Mouse (Mus musculus) CH12.LX (cell line): ENCODE results near the gene Fosl1. TPM values are rescaled to one million over a fixed set of nuclear protein-coding genes. Genes with fewer than 3 reads are reported as not detected.
A peak's percentile ranks its signal among the peaks of the same experiment; 100 is the strongest.
"Not testable (repeated sequence)": the region's sequence is repeated elsewhere in the genome, so short reads cannot be mapped to it uniquely, and the experiment has no call there.

Source experiments
- DNase-seq: peaks from one replicate; pipeline ENCODE4 v3.0.0-alpha.2; 2013; ENCODE audit errors: extremely low read depth
- H3K27ac ChIP-seq: 2 replicates; pipeline ENCODE4 v1.5.1; 2012; ENCODE audit warnings: low read depth, mild to moderate bottlenecking, control low read depth, moderate library complexity; ENCODE audit not compliant: insufficient read depth
- H3K27me3 ChIP-seq: replicated peaks from 2 replicates; pipeline ENCODE3; 2012; ENCODE audit warnings: inconsistent platforms
- H3K36me3 ChIP-seq, 2 experiments: replicated peaks in 1 of 2; 2 replicates each; pipeline versions ENCODE3 to v1.6.1; 2012; ENCODE audit warnings: inconsistent platforms in 1 of 2, low read length in 1 of 2, mild to moderate bottlenecking in 1 of 2, mixed read lengths in 1 of 2, moderate library complexity in 1 of 2; ENCODE audit not compliant: control insufficient read depth in 1 of 2, insufficient read depth in 1 of 2
- H3K4me1 ChIP-seq, 2 experiments: 2 replicates each; pipeline ENCODE4 v1.6.1; 2012; ENCODE audit warnings: inconsistent platforms in 1 of 2, moderate library complexity in 1 of 2; ENCODE audit not compliant: insufficient read depth in 2 of 2, control insufficient read depth in 1 of 2
- H3K4me2 ChIP-seq: 2 replicates; pipeline ENCODE4 v1.6.1; 2012; ENCODE audit warnings: low read depth, mild to moderate bottlenecking, control low read depth; ENCODE audit not compliant: poor library complexity, insufficient read depth, severe bottlenecking
- H3K4me3 ChIP-seq, 3 experiments: fragments of 150-350 bp in 1 of 3; sonication (generic) in 1 of 3; replicated peaks in 1 of 3; 2 replicates each; pipeline versions ENCODE3 to v1.5.1; 2011 to 2012; ENCODE audit warnings: low read depth in 2 of 3, low read length in 2 of 3, mild to moderate bottlenecking in 2 of 3, moderate library complexity in 2 of 3, control low read depth in 1 of 3, improper control_type of control experiment in 1 of 3, inconsistent platforms in 1 of 3, mixed read lengths in 1 of 3; ENCODE audit not compliant: poor library complexity in 1 of 3
- H3K79me2 ChIP-seq: replicated peaks from 2 replicates; pipeline ENCODE4 v1.6.1; 2012; ENCODE audit warnings: mild to moderate bottlenecking, moderate library complexity; ENCODE audit not compliant: control insufficient read depth, poor library complexity, insufficient read depth, severe bottlenecking; ENCODE audit errors: extremely low read depth
- H3K9ac ChIP-seq: 2 replicates; pipeline ENCODE4 v1.6.1; 2012; ENCODE audit warnings: low read depth, mild to moderate bottlenecking, control low read depth, moderate library complexity; ENCODE audit not compliant: insufficient read depth
- H3K9me3 ChIP-seq: replicated peaks from 2 replicates; pipeline ENCODE3; 2012; ENCODE audit warnings: low read length, inconsistent platforms, mixed read lengths
- BHLHE40 ChIP-seq: IDR thresholded peaks from 2 replicates; pipeline ENCODE4 v1.6.1; 2011; ENCODE audit warnings: mild to moderate bottlenecking, low read depth, low read length, improper control_type of control experiment
- CHD1 ChIP-seq: IDR thresholded peaks from 2 replicates; pipeline ENCODE4 v1.6.1; 2012; ENCODE audit warnings: low read depth, low read length, improper control_type of control experiment, inconsistent platforms
- CTCF ChIP-seq, 2 experiments: IDR thresholded peaks in 1 of 2; conservative IDR thresholded peaks in 1 of 2; 2 replicates each; pipeline ENCODE4 v1.5.1; 2011 to 2012; ENCODE audit warnings: low read depth in 2 of 2, low read length in 2 of 2, improper control_type of control experiment in 1 of 2, inconsistent platforms in 1 of 2, mild to moderate bottlenecking in 1 of 2, moderate library complexity in 1 of 2
- KAT2A ChIP-seq: IDR thresholded peaks from 2 replicates; pipeline ENCODE4 v1.6.1; 2012; ENCODE audit warnings: low read length, improper control_type of control experiment, inconsistent platforms; ENCODE audit not compliant: insufficient replicate concordance
- NELFE ChIP-seq: IDR thresholded peaks from 2 replicates; pipeline ENCODE4 v1.6.1; 2011; ENCODE audit warnings: low read depth, low read length, improper control_type of control experiment
- NRF1 ChIP-seq: IDR thresholded peaks from 2 replicates; pipeline ENCODE4 v1.6.1; 2014; ENCODE audit warnings: low read depth, mild to moderate bottlenecking, inconsistent platforms, low read length, improper control_type of control experiment, moderate library complexity
- POLR2A ChIP-seq: IDR thresholded peaks from 2 replicates; pipeline ENCODE4 v1.6.1; 2011; ENCODE audit warnings: low read depth, mild to moderate bottlenecking, improper control_type of control experiment, low read length
- RAD21 ChIP-seq: IDR thresholded peaks from 2 replicates; pipeline ENCODE4 v1.6.1; 2011; ENCODE audit warnings: low read depth, mild to moderate bottlenecking, low read length, improper control_type of control experiment, moderate library complexity
- UBTF ChIP-seq: IDR thresholded peaks from 2 replicates; pipeline ENCODE4 v1.6.1; 2012; ENCODE audit warnings: low read depth, mild to moderate bottlenecking, inconsistent platforms, low read length, improper control_type of control experiment, moderate library complexity
- ZMIZ1 ChIP-seq: IDR thresholded peaks from 2 replicates; pipeline ENCODE4 v1.6.1; 2012; ENCODE audit warnings: low read depth, mild to moderate bottlenecking, inconsistent platforms, low read length, improper control_type of control experiment
- dilution Hi-C: fragments of 300-500 bp; cut with MboI; formaldehyde crosslinking; loops from 2 replicates; pipeline ENCODE4 v1.14.3; 2020; ENCODE audit warnings: low sequenced_read_pairs; ENCODE audit not compliant: extremely low pct_unique_long_range_greater_than_20kb, extremely low pct_ligation_motif_present
- in situ Hi-C: fragments of 300-500 bp; cut with MboI; formaldehyde crosslinking; loops from 3 replicates; pipeline ENCODE4 v1.14.3; 2019; ENCODE audit warnings: low sequenced_read_pairs, low pct_ligation_motif_present, low pct_unique_long_range_greater_than_20kb, mixed read lengths
- polyA plus RNA-seq: library from polyadenylated mRNA; unstranded; fragments of >175 nt; gene quantifications from 2 replicates; pipeline ENCODE4 v1.2.1, GENCODE M21; 2012; ENCODE audit warnings: low read depth; ENCODE audit not compliant: insufficient read length
- total RNA-seq, 2 experiments: library from RNA; depleted of rRNA; stranded (reverse); fragments of 300-350 nt in 1 of 2; fragments of >200 nt in 1 of 2; gene quantifications; 2 replicates each; pipeline ENCODE4 v1.2.3; 2012 to 2014

Fosl1 gene
- total and polyA plus RNA-seq, 3 experiments = not detected

DNA sequence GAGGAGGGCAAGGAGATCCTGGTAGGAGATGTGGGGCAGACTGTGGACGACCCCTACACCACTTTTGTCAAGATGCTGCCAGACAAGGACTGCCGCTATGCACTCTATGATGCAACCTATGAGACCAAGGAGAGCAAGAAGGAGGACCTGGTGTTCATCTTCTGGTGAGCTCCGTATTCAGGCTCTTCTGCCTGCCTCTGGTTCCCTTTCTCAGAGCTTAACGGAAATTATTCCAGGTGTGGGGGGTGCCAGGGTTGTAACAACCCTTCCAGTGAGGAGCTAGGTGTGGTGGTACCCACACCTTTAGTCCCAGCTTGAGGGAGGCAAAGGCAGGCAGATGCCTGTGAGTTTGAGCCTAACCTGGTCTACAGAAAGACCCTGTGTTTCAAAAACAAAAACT lies 45.3 kb downstream of the Fosl1 start:
- H3K4me3 ChIP-seq = no peak overlapping the region
- peaks cover 49 to 54% of the 10 kb centered on the region in 2 experiments for H3K36me3 ChIP-seq

DNA sequence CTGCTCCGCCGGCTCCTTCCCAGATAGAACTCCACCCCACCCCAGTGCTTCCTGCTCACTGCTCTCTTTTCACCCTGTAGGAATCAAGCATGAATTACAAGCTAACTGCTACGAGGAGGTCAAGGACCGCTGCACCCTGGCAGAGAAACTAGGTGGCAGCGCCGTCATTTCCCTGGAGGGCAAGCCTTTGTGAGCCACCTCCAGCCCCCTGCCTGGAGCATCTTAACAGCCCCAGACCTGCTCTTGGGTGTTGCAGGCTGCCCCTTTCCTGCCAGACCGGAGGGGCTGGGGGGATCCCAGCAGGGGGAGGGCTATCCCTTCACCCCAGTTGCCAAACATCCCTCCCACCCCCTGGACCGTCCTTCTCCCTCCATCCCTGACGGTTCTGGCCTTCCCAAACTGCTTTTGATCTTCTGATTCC lies 46.0 kb downstream of the Fosl1 start:
- H3K9me3 ChIP-seq, H3K4me3 ChIP-seq, H3K27ac ChIP-seq, H3K27me3 ChIP-seq, H3K9ac ChIP-seq, dilution Hi-C loops, DNase-seq, H3K4me2 ChIP-seq: not testable (repeated sequence)
- in situ Hi-C loops = loop anchor here (5.0 kb wide), 1 partner anchor 36 kb away; the partner anchor contains the start of gene Ccdc85b
- Histone ChIP-seq H3K36me3 (peaks cover 51 to 61% of the 10 kb centered on the region in 2 experiments), H3K4me1 (peaks cover 4 to 19% of the 10 kb centered on the region in 2 experiments), H3K79me2 (peaks cover 24% of the 10 kb centered on the region)

More for the DNA sequence above, 45.3 kb downstream of the Fosl1 start:
- in situ Hi-C loops = loop anchor here (5.0 kb wide), 1 partner anchor 35 kb away; the partner anchor contains the start of gene Ccdc85b
- dilution Hi-C loops = no loop called here
- Histone ChIP-seq H3K4me2 (no peak overlapping the region; the same call in 1 of the 2 replicates), H3K4me1 (peaks cover 4 to 19% of the 10 kb centered on the region in 2 experiments), H3K9me3 (no peaks in the 10 kb centered on the region), H3K9ac (no peak overlapping the region), H3K79me2 (peaks cover 24% of the 10 kb centered on the region)
- TF ChIP-seq KAT2A (no peak), ZMIZ1 (no peak), NRF1 (no peak), NELFE (no peak), RAD21 (no peak), UBTF (no peak)
- TF ChIP-seq, all 38 proteins: peak for 0
- no peak for DNase-seq
- Histone ChIP-seq H3K27ac (no peak overlapping the region), H3K27me3 (no peaks in the 10 kb centered on the region)

DNA sequence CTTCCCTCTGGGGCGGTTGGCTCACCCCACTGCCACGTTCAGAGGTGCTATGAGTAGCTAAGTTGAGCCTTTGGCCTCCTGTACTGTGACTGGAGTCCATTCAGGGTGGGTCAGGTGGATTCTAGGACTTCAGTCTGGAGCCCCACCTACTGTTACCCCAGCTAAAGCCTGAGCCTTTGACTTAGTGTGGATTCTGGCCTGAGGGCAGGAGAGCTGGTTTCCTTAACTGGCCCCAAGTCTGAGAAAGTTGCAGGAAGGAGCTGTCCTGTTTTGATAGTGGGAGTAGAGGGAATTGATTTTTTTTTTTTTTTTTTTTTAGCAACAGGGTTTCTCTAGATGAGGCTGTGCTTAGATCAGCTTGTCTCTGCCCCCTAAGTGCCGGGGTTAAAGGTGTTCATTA lies 47.0 kb downstream of the Fosl1 start:
- Histone ChIP-seq H3K27ac (no peak overlapping the region), H3K36me3 (peaks cover 51 to 68% of the 10 kb centered on the region in 2 experiments), H3K79me2 (peaks cover 24% of the 10 kb centered on the region), H3K27me3 (no peaks in the 10 kb centered on the region), H3K4me3 (no peak overlapping the region), H3K9ac (no peak overlapping the region), H3K4me1 (peaks cover 4 to 14% of the 10 kb centered on the region in 2 experiments), H3K4me2 (no peak overlapping the region), H3K9me3 (no peaks in the 10 kb centered on the region)
- DNase-seq = no peak
- TF ChIP-seq CTCF (conservative IDR thresholded peaks at IDR 0.05 in 1 of 2, IDR thresholded peaks at IDR 0.05 in 1 of 2; ENCODE audit: low read depth in 2 of 2, low read length in 2 of 2) (no peak), CHD1 (no peak), BHLHE40 (no peak), KAT2A (no peak), POLR2A (0 out of 2 replicates have a peak, but pooled peaks have one; percentile 10)
- dilution Hi-C loops (no loop called here), in situ Hi-C loops (loop anchor here (5.0 kb wide), 1 partner anchor 37 kb away; the partner anchor contains the start of gene Ccdc85b)
